Mouse (Mus musculus): ENCODE results near the gene Srgap1.

GRCm38 (mm10) chr10:121970912-121971311 lies 76.2 kb downstream of the Srgap1 start:
- TF ChIP-seq POLR2A (IDR thresholded peaks at IDR 0.05; ENCODE audit: insufficient read length, low read depth), result no peak
- no peak for TF ChIP-seq TCF12 (IDR thresholded peaks at IDR 0.05; ENCODE audit: insufficient read depth, poor library complexity, severe bottlenecking)
- TF ChIP-seq POLR2AphosphoS2 (IDR thresholded peaks at IDR 0.05; ENCODE audit: insufficient read length, low read depth), result no peak
- no peak for TF ChIP-seq USF1 (IDR thresholded peaks at IDR 0.05; ENCODE audit: low read depth)
- TF ChIP-seq MAX (IDR thresholded peaks at IDR 0.05; ENCODE audit: low read depth), result no peak
- TF ChIP-seq E2F4 (IDR thresholded peaks at IDR 0.05; ENCODE audit: insufficient read depth), result no peak
- TF ChIP-seq REST (IDR thresholded peaks at IDR 0.05; ENCODE audit: insufficient read depth, insufficient read length), result no peak

All from myocyte (in vitro differentiated cells).